Mouse (Mus musculus) granulocyte monocyte progenitor cell, adult 5-6 weeks (primary cell): ENCODE results near the gene Prok1. TPM values are rescaled to one million over a fixed set of nuclear protein-coding genes. Genes with fewer than 3 reads are reported as not detected.

ENCODE experiments used
- ATAC-seq: replicated peaks from 2 replicates; pipeline ENCODE4 v1.8.0; 2016; ENCODE audit warnings: mild to moderate bottlenecking, moderate TSS enrichment, inconsistent platforms; ENCODE audit not compliant: poor library complexity, severe bottlenecking
- total RNA-seq, 2 experiments: library from RNA; stranded (forward) in 1 of 2; stranded (reverse) in 1 of 2; fragments of 200-712, 200-1000 nt in 1 of 2; fragments of >200 nt in 1 of 2; fragmentation: Nextera tagmentation in 1 of 2; gene quantifications; 2 replicates each; pipeline ENCODE4 v1.2.3; 2014 to 2017

Prok1 gene
- total RNA-seq, 2 experiments from 2014 or later, result not detected

- no peak for ATAC-seq
These were observed 981 bp downstream of the Prok1 start for GRCm38 (mm10) chr3:107238471-107238980.

GRCm38 (mm10) chr3:107238051-107238450 is 1.5 kb downstream of the Prok1 start:
- no peak for ATAC-seq

- ATAC-seq, result no peak
These were observed 5.6 kb downstream of the Prok1 start for GRCm38 (mm10) chr3:107233945-107234344.

- ATAC-seq, result peak; percentile 87
These were observed 6.1 kb downstream of the Prok1 start for GRCm38 (mm10) chr3:107233351-107233813.

GRCm38 (mm10) chr3:107231202-107231601 is 8.3 kb downstream of the Prok1 start:
- no peak for ATAC-seq

- ATAC-seq, result no peak
These were observed 9.0 kb downstream of the Prok1 start, which contains the start of gene A630076J17Rik for GRCm38 (mm10) chr3:107230527-107230926. TSS of gene A630076J17Rik (plus strand) at chr3:107230614.

- ATAC-seq, result no peak
These were observed 9.7 kb downstream of the Prok1 start for GRCm38 (mm10) chr3:107229822-107230221.

- no peak for ATAC-seq
These were observed 10.3 kb downstream of the Prok1 start for GRCm38 (mm10) chr3:107229221-107229620.

GRCm38 (mm10) chr3:107225820-107226219 is 13.7 kb downstream of the Prok1 start:
- ATAC-seq, result no peak

- no peak for ATAC-seq
These were observed 16.3 kb downstream of the Prok1 start for GRCm38 (mm10) chr3:107223230-107223629.

GRCm38 (mm10) chr3:107221608-107222007 is 17.9 kb downstream of the Prok1 start, which contains the start of gene Cym:
TSS of gene Cym (minus strand) at chr3:107221732.
- ATAC-seq, result no peak

GRCm38 (mm10) chr3:107218572-107218971 is 20.9 kb downstream of the Prok1 start:
- no peak for ATAC-seq

- ATAC-seq, result no peak
These were observed 22.4 kb downstream of the Prok1 start for GRCm38 (mm10) chr3:107217101-107217480.

- no peak for ATAC-seq
These were observed 23.0 kb downstream of the Prok1 start for GRCm38 (mm10) chr3:107216400-107217100.

- no peak for ATAC-seq
These were observed 24.9 kb downstream of the Prok1 start for GRCm38 (mm10) chr3:107214606-107215005.

- no peak for ATAC-seq
These were observed 31.8 kb downstream of the Prok1 start for GRCm38 (mm10) chr3:107207625-107208253.

GRCm38 (mm10) chr3:107206490-107207150 is 32.9 kb downstream of the Prok1 start:
- ATAC-seq, result no peak

- ATAC-seq, result peak; percentile 34; the same call in 1 of the 2 replicates
These were observed 33.5 kb downstream of the Prok1 start for GRCm38 (mm10) chr3:107205994-107206393.

GRCm38 (mm10) chr3:107205170-107205569 is 34.3 kb downstream of the Prok1 start:
- peak; percentile 79 for ATAC-seq

- no peak for ATAC-seq
These were observed 35.1 kb downstream of the Prok1 start for GRCm38 (mm10) chr3:107204413-107204812.
